ENCODE assay signal across 20 mouse cellular contexts in the genomic region with DNA sequence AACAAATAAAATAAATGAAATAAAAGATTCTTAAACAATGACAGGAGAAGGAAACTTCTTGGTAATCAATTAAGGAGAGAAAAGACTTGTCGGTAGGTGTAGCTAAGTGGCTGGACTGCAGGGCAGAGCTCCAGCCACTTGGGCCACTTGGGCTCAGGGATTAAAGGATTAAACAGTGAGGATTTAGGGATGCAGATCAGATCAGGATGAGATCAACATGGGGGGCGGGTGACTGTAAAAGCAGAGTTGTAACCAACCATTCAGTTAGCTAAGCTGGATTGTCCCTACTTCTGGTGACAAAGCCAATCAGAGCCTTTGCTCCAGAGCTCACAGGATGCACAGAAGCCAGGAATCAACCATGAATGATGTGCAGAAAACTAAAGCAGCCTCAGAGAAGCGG. TPM values are rescaled to one million over a fixed set of nuclear protein-coding genes. Genes with fewer than 3 reads are reported as not detected.
A peak's percentile ranks its signal among the peaks of the same experiment; 100 is the strongest.
DNase-seq lines count a peak whose midpoint lies in the region; ATAC-seq and TF ChIP-seq lines count a peak whose summit lies in the region.
"Had no signal": no experiment of that assay in that cellular context is flagged by ENCODE, and none has a peak within 500 bp of the region (broad histone marks: within the 10 kb centered on the region; RNA-seq: fewer than 3 reads in every experiment).

No protein-coding gene starts in this region.

- no peak for ATAC-seq in megakaryocyte, adult 5-6 weeks (ENCODE audit: poor library complexity, severe bottlenecking)
- ATAC-seq: forebrain, embryonic 13.5 days; forebrain, embryonic 15.5 days had no signal

- no peak for DNase-seq in thymus, adult 2 months
- no peak for DNase-seq in thymus, postnatal 0 days (ENCODE audit: low spot score)
- peak; percentile 67 for DNase-seq in retina, adult 2 months (ENCODE audit: low read depth, low spot score)
- peak; percentile 87 for DNase-seq in retina, postnatal 1 day
- DNase-seq in heart, postnatal 14 days: no peak
- no peak for DNase-seq in lung, postnatal 10 days
- DNase-seq: adrenal gland, adult 2 months; adrenal gland, postnatal 10 days; adrenal gland, postnatal 25 days; cerebellum, adult 11-12 months; cerebellum, adult 2 months; cerebellum, adult 9-10 months; cerebellum, postnatal 10 days; cerebellum, postnatal 25 days had no signal

- 74% methylated on average over 3 of the region's 3 CpGs for WGBS in thymus, adult 2 months

- TF ChIP-seq POLR2A in thymus, adult 2 months (IDR thresholded peaks at IDR 0.05; ENCODE audit: control insufficient read depth, extremely low read depth, insufficient read depth, low read length, poor library complexity): no peak

- H3K36me3 ChIP-seq in thymus, adult 2 months (ENCODE audit: control insufficient read depth, insufficient read depth, low read length): no peaks in the 10 kb centered on the region
- H3K36me3 ChIP-seq: embryonic facial prominence, embryonic 12.5 days; forebrain, embryonic 15.5 days had no signal

- peaks cover 32% of the 10 kb centered on the region for H3K4me1 ChIP-seq in thymus, adult 2 months (replicated peaks; ENCODE audit: control insufficient read depth, insufficient read depth, low read length)

- no peak for TF ChIP-seq CTCF in thymus, adult 2 months (IDR thresholded peaks at IDR 0.05; ENCODE audit: borderline replicate concordance, control insufficient read depth, extremely low read depth, insufficient read depth, low read length, poor library complexity)

- no peak overlapping the region for H3K4me3 ChIP-seq in thymus, adult 2 months (ENCODE audit: control insufficient read depth, insufficient read depth, low read length)
- H3K4me3 ChIP-seq: embryonic facial prominence, embryonic 10.5 days; embryonic facial prominence, embryonic 12.5 days; forebrain, embryonic 13.5 days; forebrain, embryonic 15.5 days had no signal

- H3K27me3 ChIP-seq in thymus, adult 2 months (ENCODE audit: control insufficient read depth, insufficient read depth, low read length): peaks cover 5% of the 10 kb centered on the region

- peak overlapping the region; percentile 79 for H3K27ac ChIP-seq in thymus, adult 2 months (ENCODE audit: control insufficient read depth, insufficient read depth, low read length)
- H3K27ac ChIP-seq: embryonic facial prominence, embryonic 10.5 days; embryonic facial prominence, embryonic 12.5 days; forebrain, embryonic 13.5 days; forebrain, embryonic 15.5 days had no signal

- intact Hi-C loops in heart, postnatal 14 days (cut with DNase I): no loop called here

RNA-seq across cellular contexts. Expression of gene Rgl3, which starts 5.3 kb away (rescaled TPM):
- 7.8 and 9.5 TPM in 2 replicates for polyA plus RNA-seq in thymus, adult 2 months (2012; rRNA removed)
- 2.8 and 3.8 TPM in 2 replicates for polyA plus RNA-seq in thymus, postnatal 0 days (2015; fragmentation: Nextera tagmentation; extraction: Ambion mirVana)
- not detected in 2 replicates for total RNA-seq in megakaryocyte, adult 5-6 weeks (2015)
- total RNA-seq in megakaryocyte, adult 5-6 weeks (2017): not detected in 2 replicates
- 1 to 10 TPM; 1.0 to 1.3 TPM for total RNA-seq in heart, postnatal 14 days (2021)
- total RNA-seq: MEL had no signal

RNA-seq across cellular contexts. Expression of gene Ccdc151, which starts 18.5 kb away (rescaled TPM):
- polyA plus RNA-seq in thymus, adult 2 months (2012; rRNA removed): 0.11 and 0.18 TPM in 2 replicates
- polyA plus RNA-seq in thymus, postnatal 0 days (2015; fragmentation: Nextera tagmentation; extraction: Ambion mirVana): 0.44 and 0.52 TPM in 2 replicates
- not detected in 2 replicates for total RNA-seq in megakaryocyte, adult 5-6 weeks (2015)
- total RNA-seq in megakaryocyte, adult 5-6 weeks (2017): not detected in 2 replicates
- under 1 TPM in 1 of 2 experiments, not detected in 1; 0.17 TPM for total RNA-seq in heart, postnatal 14 days (2021)

RNA-seq across cellular contexts. Expression of gene Prkcsh, which starts 18.7 kb away (rescaled TPM):
- polyA plus RNA-seq in thymus, adult 2 months (2012; rRNA removed): 109 and 119 TPM in 2 replicates
- polyA plus RNA-seq in thymus, postnatal 0 days (2015; fragmentation: Nextera tagmentation; extraction: Ambion mirVana): 68.5 and 72.8 TPM in 2 replicates
- 25.4 and 28.8 TPM in 2 replicates for total RNA-seq in megakaryocyte, adult 5-6 weeks (2015)
- 70.7 and 76.5 TPM in 2 replicates for total RNA-seq in megakaryocyte, adult 5-6 weeks (2017)
- total RNA-seq in heart, postnatal 14 days (2021): 10 to 100 TPM; 66.5 to 66.7 TPM

RNA-seq across cellular contexts. Expression of gene Epor, which starts 20.6 kb away (rescaled TPM):
- polyA plus RNA-seq in thymus, adult 2 months (2012; rRNA removed): 3.8 and 4.9 TPM in 2 replicates
- 2.5 and 3.1 TPM in 2 replicates for polyA plus RNA-seq in thymus, postnatal 0 days (2015; fragmentation: Nextera tagmentation; extraction: Ambion mirVana)
- 0.45 and 0.84 TPM in 2 replicates for total RNA-seq in megakaryocyte, adult 5-6 weeks (2015)
- 0.28 and 1.2 TPM in 2 replicates for total RNA-seq in megakaryocyte, adult 5-6 weeks (2017)
- 1 to 10 TPM; 1.6 to 2.5 TPM for total RNA-seq in heart, postnatal 14 days (2021)

RNA-seq across cellular contexts. Expression of gene Swsap1, which starts 28.4 kb away (rescaled TPM):
- 6.7 and 7.6 TPM in 2 replicates for polyA plus RNA-seq in thymus, adult 2 months (2012; rRNA removed)
- polyA plus RNA-seq in thymus, postnatal 0 days (2015; fragmentation: Nextera tagmentation; extraction: Ambion mirVana): 5.3 and 5.9 TPM in 2 replicates
- 3.7 and 4.3 TPM in 2 replicates for total RNA-seq in megakaryocyte, adult 5-6 weeks (2015)
- 6.5 and 6.6 TPM in 2 replicates for total RNA-seq in megakaryocyte, adult 5-6 weeks (2017)
- 1 to 10 TPM; 6.1 to 7.0 TPM for total RNA-seq in heart, postnatal 14 days (2021)

Comparison
In these comparisons a context has a peak if more than half of its experiments do, and no peak if none do; other contexts are left out.
1. DNase-seq: peak in retina, adult 2 months (single experiment) and retina, postnatal 1 day (single experiment); none in thymus, adult 2 months (single experiment), thymus, postnatal 0 days (single experiment), heart, postnatal 14 days (0 of 2) and lung, postnatal 10 days (single experiment).